Mouse (Mus musculus): ENCODE measurements at regions not wholly inside any gene's neighbourhood (a gene's known extent, or its start where the extent isn't known, plus 50 kb on each side); places are given as distances from the start of the nearest gene placed in this dataset.

- no peak overlapping the region for H3K9ac ChIP-seq (ENCODE audit: control insufficient read depth, low read depth, low read length, poor library complexity, severe bottlenecking)
- no peaks in the 10 kb centered on the region for H3K36me3 ChIP-seq (ENCODE audit: control insufficient read depth in 1 of 2, insufficient read depth in 2 of 2, low read length in 2 of 2)
- no peaks in the 10 kb centered on the region for H3K79me2 ChIP-seq (ENCODE audit: control insufficient read depth, insufficient read depth, low read length, poor library complexity)
- no peak for TF ChIP-seq ZKSCAN1 (IDR thresholded peaks at IDR 0.05; ENCODE audit: low read depth, low read length)
- TF ChIP-seq CHD2 (IDR thresholded peaks at IDR 0.05; ENCODE audit: low read length) = no peak
- no peak for TF ChIP-seq POLR2AphosphoS2 (IDR thresholded peaks at IDR 0.05; ENCODE audit: low read length)
- no peak overlapping the region for H3K4me3 ChIP-seq (ENCODE audit: control insufficient read depth in 1 of 2, insufficient read depth in 1 of 2, low read depth in 2 of 2, low read length in 2 of 2)
- no peaks in the 10 kb centered on the region for H3K4me1 ChIP-seq (ENCODE audit: control insufficient read depth in 1 of 2, insufficient read depth in 2 of 2, low read length in 2 of 2)
- H3K27ac ChIP-seq (ENCODE audit: control insufficient read depth, low read depth, low read length) = no peak overlapping the region
- H3K9me3 ChIP-seq (replicated peaks; ENCODE audit: insufficient read depth, low read length) = no peaks in the 10 kb centered on the region
- H3K27me3 ChIP-seq (ENCODE audit: control insufficient read depth in 1 of 2, insufficient read depth in 2 of 2, low read length in 2 of 2) = no peaks in the 10 kb centered on the region
- no peak for DNase-seq (ENCODE audit: low read depth, low spot score)
Measured at GRCm38 (mm10) chr15:65196307-65196706, 181.6 kb upstream of the Gm21961 start.

GRCm38 (mm10) chr15:65193654-65194053, 178.9 kb upstream of the Gm21961 start:
- Histone ChIP-seq H3K9me3 (replicated peaks; ENCODE audit: insufficient read depth, low read length) (no peaks in the 10 kb centered on the region), H3K36me3 (ENCODE audit: control insufficient read depth in 1 of 2, insufficient read depth in 2 of 2, low read length in 2 of 2) (no peaks in the 10 kb centered on the region), H3K27ac (ENCODE audit: control insufficient read depth, low read depth, low read length) (no peak overlapping the region), H3K27me3 (ENCODE audit: control insufficient read depth in 1 of 2, insufficient read depth in 2 of 2, low read length in 2 of 2) (no peaks in the 10 kb centered on the region), H3K79me2 (ENCODE audit: control insufficient read depth, insufficient read depth, low read length, poor library complexity) (no peaks in the 10 kb centered on the region), H3K9ac (ENCODE audit: control insufficient read depth, low read depth, low read length, poor library complexity, severe bottlenecking) (no peak overlapping the region), H3K4me1 (ENCODE audit: control insufficient read depth in 1 of 2, insufficient read depth in 2 of 2, low read length in 2 of 2) (no peaks in the 10 kb centered on the region), H3K4me3 (ENCODE audit: control insufficient read depth in 1 of 2, insufficient read depth in 1 of 2, low read depth in 2 of 2, low read length in 2 of 2) (no peak overlapping the region)
- TF ChIP-seq CTCF (IDR thresholded peaks at IDR 0.05 in 2 of 3, conservative IDR thresholded peaks at IDR 0.05 in 1 of 3; ENCODE audit: control insufficient read depth in 1 of 3, insufficient read depth in 1 of 3, low read depth in 2 of 3, low read length in 3 of 3, poor library complexity in 1 of 3, severe bottlenecking in 1 of 3) (peak in 1 of 3 experiments; percentile 34; a peak in 1 of 6 replicates), RAD21 (IDR thresholded peaks at IDR 0.05; ENCODE audit: low read depth, low read length) (peak; percentile 19), E2F4 (IDR thresholded peaks at IDR 0.05; ENCODE audit: borderline replicate concordance, low read depth, low read length) (no peak), ZKSCAN1 (IDR thresholded peaks at IDR 0.05; ENCODE audit: low read depth, low read length) (no peak), SMC3 (IDR thresholded peaks at IDR 0.05; ENCODE audit: low read depth, low read length) (peak; percentile 46)
- peak; percentile 12 for DNase-seq (ENCODE audit: low read depth, low spot score)
